In genomic region chr8:6891456-6891855, GRCm38 (mm10) we compare ENCODE assay signal across 22 mouse cellular contexts.
DNase-seq lines count a peak whose midpoint lies in the region; ATAC-seq and TF ChIP-seq lines count a peak whose summit lies in the region.
"Had no signal": no experiment of that assay in that cellular context is flagged by ENCODE, and none has a peak within 500 bp of the region (broad histone marks: within the 10 kb centered on the region; RNA-seq: fewer than 3 reads in every experiment).

No protein-coding gene starts in this region.

- H3K9ac ChIP-seq in kidney, postnatal 0 days (ENCODE audit: low read depth, low read length), result no peak overlapping the region
- H3K9ac ChIP-seq in kidney, embryonic 14.5 days (ENCODE audit: low read depth, low read length), result no peak overlapping the region
- H3K9ac ChIP-seq in liver, postnatal 0 days (replicated peaks), result no peak overlapping the region
- H3K9ac ChIP-seq in midbrain, embryonic 14.5 days (replicated peaks; ENCODE audit: low read length), result no peak overlapping the region
- H3K9ac ChIP-seq: embryonic facial prominence, embryonic 13.5 days; heart, embryonic 12.5 days; hindbrain, embryonic 14.5 days had no signal

- peak; percentile 4 for DNase-seq in adrenal gland, postnatal 14 days
- no peak for DNase-seq in adrenal gland, postnatal 25 days
- DNase-seq in kidney, postnatal 0 days (ENCODE audit: low spot score), result peak; percentile 22
- peak; percentile 49 for DNase-seq in adipocyte (ENCODE audit: low spot score)
- DNase-seq in kidney, postnatal 36 days, result peak; percentile 13 to 31
- DNase-seq in liver, postnatal 0 days, result no peak
- no peak for DNase-seq in midbrain, embryonic 14.5 days
- DNase-seq: adrenal gland, adult 2 months; cerebellum, adult 8-10 months; heart, adult 11 months; left cerebral cortex, postnatal 4 days; lung, adult 2 months; lung, postnatal 36 days; right cerebral cortex, postnatal 25 days; thymus, postnatal 4 days had no signal

- TF ChIP-seq EP300 in liver, postnatal 0 days (IDR thresholded peaks at IDR 0.05; ENCODE audit: low read depth), result no peak

- no peak overlapping the region for H3K4me2 ChIP-seq in kidney, postnatal 0 days (ENCODE audit: low read length)
- H3K4me2 ChIP-seq in kidney, embryonic 14.5 days (replicated peaks; ENCODE audit: low read depth, low read length), result no peak overlapping the region
- no peak overlapping the region for H3K4me2 ChIP-seq in liver, postnatal 0 days (ENCODE audit: low read depth, low read length)
- no peak overlapping the region for H3K4me2 ChIP-seq in midbrain, embryonic 14.5 days (ENCODE audit: low read length)
- H3K4me2 ChIP-seq: embryonic facial prominence, embryonic 13.5 days; heart, embryonic 12.5 days; hindbrain, embryonic 14.5 days had no signal

- H3K27ac ChIP-seq in kidney, postnatal 0 days, result no peak overlapping the region
- H3K27ac ChIP-seq in kidney, embryonic 14.5 days (ENCODE audit: low read depth, low read length), result no peak overlapping the region
- no peak overlapping the region for H3K27ac ChIP-seq in liver, postnatal 0 days (ENCODE audit: low read depth)
- no peak overlapping the region for H3K27ac ChIP-seq in midbrain, embryonic 14.5 days (replicated peaks; ENCODE audit: low read depth, low read length)
- H3K27ac ChIP-seq: embryonic facial prominence, embryonic 13.5 days; forebrain, embryonic 10.5 days; hindbrain, embryonic 14.5 days; left cerebral cortex, adult 2 months had no signal

- H3K36me3 ChIP-seq in kidney, postnatal 0 days (ENCODE audit: insufficient read depth, low read length), result no peaks in the 10 kb centered on the region
- H3K36me3 ChIP-seq in kidney, embryonic 14.5 days (ENCODE audit: control insufficient read depth, insufficient read depth, low read length), result no peaks in the 10 kb centered on the region
- no peaks in the 10 kb centered on the region for H3K36me3 ChIP-seq in liver, postnatal 0 days (replicated peaks; ENCODE audit: insufficient read depth, low read length)
- H3K36me3 ChIP-seq in midbrain, embryonic 14.5 days (ENCODE audit: control insufficient read depth, insufficient read depth, low read length), result no peaks in the 10 kb centered on the region
- H3K36me3 ChIP-seq: embryonic facial prominence, embryonic 13.5 days; forebrain, embryonic 10.5 days; heart, embryonic 12.5 days had no signal

- no peaks in the 10 kb centered on the region for H3K27me3 ChIP-seq in kidney, postnatal 0 days (ENCODE audit: insufficient read depth, low read length)
- no peaks in the 10 kb centered on the region for H3K27me3 ChIP-seq in kidney, embryonic 14.5 days (ENCODE audit: control insufficient read depth, insufficient read depth, low read length)
- no peaks in the 10 kb centered on the region for H3K27me3 ChIP-seq in liver, postnatal 0 days (ENCODE audit: insufficient read depth, low read length)
- H3K27me3 ChIP-seq in midbrain, embryonic 14.5 days (ENCODE audit: control insufficient read depth, insufficient read depth, low read length), result no peaks in the 10 kb centered on the region
- H3K27me3 ChIP-seq: embryonic facial prominence, embryonic 13.5 days; heart, embryonic 12.5 days had no signal

- H3K9me3 ChIP-seq in kidney, postnatal 0 days (replicated peaks; ENCODE audit: low read length), result no peaks in the 10 kb centered on the region
- H3K9me3 ChIP-seq in kidney, embryonic 14.5 days (ENCODE audit: control insufficient read depth, low read length), result no peaks in the 10 kb centered on the region
- no peaks in the 10 kb centered on the region for H3K9me3 ChIP-seq in liver, postnatal 0 days (ENCODE audit: low read length)
- H3K9me3 ChIP-seq in midbrain, embryonic 14.5 days (ENCODE audit: control insufficient read depth, low read length), result no peaks in the 10 kb centered on the region
- H3K9me3 ChIP-seq: embryonic facial prominence, embryonic 13.5 days; forebrain, embryonic 10.5 days; heart, embryonic 12.5 days had no signal

- H3K4me3 ChIP-seq in kidney, postnatal 0 days (replicated peaks; ENCODE audit: low read depth, low read length), result no peak overlapping the region
- H3K4me3 ChIP-seq in kidney, embryonic 14.5 days (ENCODE audit: low read length), result no peak overlapping the region
- H3K4me3 ChIP-seq in liver, postnatal 0 days (ENCODE audit: low read depth, low read length), result no peak overlapping the region
- no peak overlapping the region for H3K4me3 ChIP-seq in midbrain, embryonic 14.5 days (replicated peaks; ENCODE audit: low read depth, low read length)
- H3K4me3 ChIP-seq: embryonic facial prominence, embryonic 13.5 days; forebrain, embryonic 10.5 days; heart, embryonic 12.5 days; left cerebral cortex, adult 2 months had no signal

- no peak for ATAC-seq in kidney, postnatal 0 days (replicated peaks; ENCODE audit: low FRiP score, low read depth)
- no peak for ATAC-seq in kidney, embryonic 14.5 days (ENCODE audit: low FRiP score, low TSS enrichment)
- ATAC-seq in liver, postnatal 0 days, result no peak
- no peak for ATAC-seq in midbrain, embryonic 14.5 days (ENCODE audit: low FRiP score, low TSS enrichment)
- ATAC-seq: midbrain, embryonic 16.5 days had no signal

- no peak for TF ChIP-seq CTCF in kidney, postnatal 0 days (IDR thresholded peaks at IDR 0.05; ENCODE audit: low read depth)
- TF ChIP-seq CTCF in liver, postnatal 0 days (IDR thresholded peaks at IDR 0.05; ENCODE audit: low read depth), result no peak

- 64% methylated on average over 1 of the region's 1 CpGs for WGBS in kidney, postnatal 0 days
- 85% methylated on average over 1 of the region's 1 CpGs for WGBS in kidney, embryonic 14.5 days
- 68% methylated on average over 1 of the region's 1 CpGs for WGBS in liver, postnatal 0 days (ENCODE audit: insufficient replicate concordance)
- 90% methylated on average over 1 of the region's 1 CpGs for WGBS in midbrain, embryonic 14.5 days

- H3K4me1 ChIP-seq in kidney, postnatal 0 days (replicated peaks; ENCODE audit: insufficient read depth, low read length), result no peaks in the 10 kb centered on the region
- H3K4me1 ChIP-seq in kidney, embryonic 14.5 days (ENCODE audit: control insufficient read depth, insufficient read depth, low read length), result no peaks in the 10 kb centered on the region
- no peaks in the 10 kb centered on the region for H3K4me1 ChIP-seq in liver, postnatal 0 days (ENCODE audit: insufficient read depth)
- H3K4me1 ChIP-seq in midbrain, embryonic 14.5 days (ENCODE audit: control insufficient read depth, insufficient read depth, low read length), result no peaks in the 10 kb centered on the region
- H3K4me1 ChIP-seq: forebrain, embryonic 10.5 days; heart, embryonic 12.5 days had no signal

Comparison
In these comparisons a context has a peak if more than half of its experiments do, and no peak if none do; other contexts are left out.
1. DNase-seq: peak in adrenal gland, postnatal 14 days (single experiment), kidney, postnatal 0 days (single experiment), adipocyte (single experiment) and kidney, postnatal 36 days (2 of 2); none in adrenal gland, postnatal 25 days (single experiment), liver, postnatal 0 days (single experiment) and midbrain, embryonic 14.5 days (single experiment).